Mouse (Mus musculus) midbrain, embryonic 16.5 days (tissue): ENCODE measurements around the gene Rom1. TPM values are rescaled to one million over a fixed set of nuclear protein-coding genes. Genes with fewer than 3 reads are reported as not detected.

Experiments
- ATAC-seq: fragments of 200-750 bp; cut with Nextera tagmentation; 2 replicates; pipeline ENCODE4 v1.8.0; 2017; ENCODE audit warnings: moderate TSS enrichment
- H3K27ac ChIP-seq: fragments of 300-500 bp; sonication (generic); 2 replicates; pipeline ENCODE4 v1.5.1; 2014; ENCODE audit warnings: mild to moderate bottlenecking, low read length, mixed read lengths
- H3K27me3 ChIP-seq: fragments of 300-500 bp; sonication (generic); 2 replicates; pipeline ENCODE4 v1.6.1; 2014; ENCODE audit warnings: low read depth, low read length, mixed read lengths; ENCODE audit not compliant: control insufficient read depth, insufficient read depth
- H3K36me3 ChIP-seq: fragments of 300-500 bp; sonication (generic); 2 replicates; pipeline ENCODE4 v1.6.1; 2014; ENCODE audit warnings: mild to moderate bottlenecking, low read length, moderate library complexity, mixed read lengths; ENCODE audit not compliant: control insufficient read depth, insufficient read depth
- H3K4me1 ChIP-seq: fragments of 300-500 bp; sonication (generic); 2 replicates; pipeline ENCODE4 v1.6.1; 2014; ENCODE audit warnings: mild to moderate bottlenecking, low read length, mixed read lengths; ENCODE audit not compliant: control insufficient read depth, insufficient read depth
- H3K4me2 ChIP-seq: fragments of 300-500 bp; sonication (generic); 2 replicates; pipeline ENCODE4 v1.6.1; 2014; ENCODE audit warnings: mild to moderate bottlenecking, low read length, mixed read lengths
- H3K4me3 ChIP-seq: fragments of 300-500 bp; sonication (generic); 2 replicates; pipeline ENCODE4 v1.5.1; 2014; ENCODE audit warnings: low read depth, mild to moderate bottlenecking, low read length, moderate library complexity, mixed read lengths
- H3K9ac ChIP-seq: fragments of 300-500 bp; sonication (generic); 2 replicates; pipeline ENCODE4 v1.6.1; 2014; ENCODE audit warnings: low read depth, low read length, mixed read lengths
- H3K9me3 ChIP-seq: fragments of 300-500 bp; sonication (generic); replicated peaks from 2 replicates; pipeline ENCODE4 v1.6.1; 2014; ENCODE audit warnings: mild to moderate bottlenecking, low read length, mixed read lengths; ENCODE audit not compliant: control insufficient read depth, poor library complexity, severe bottlenecking
- WGBS: fragments of 180-500 bp; shearing (Covaris S2); extraction: QIAGEN DNeasy Blood & Tissue Kit; methylation state at CpG from one replicate; pipeline ENCODE4 v1.1.7; 2014; 5-methylcytosine and 5-hydroxymethylcytosine counted together
- polyA plus RNA-seq: library from polyadenylated mRNA; unstranded; fragments of >200 nt; fragmentation: Nextera tagmentation; extraction: Ambion mirVana; gene quantifications from 2 replicates; pipeline ENCODE4 v1.2.1, GENCODE M21; 2015

Gene Rom1
- polyA plus RNA-seq, 1 experiment from 2014 or later = 2.2 TPM

DNA sequence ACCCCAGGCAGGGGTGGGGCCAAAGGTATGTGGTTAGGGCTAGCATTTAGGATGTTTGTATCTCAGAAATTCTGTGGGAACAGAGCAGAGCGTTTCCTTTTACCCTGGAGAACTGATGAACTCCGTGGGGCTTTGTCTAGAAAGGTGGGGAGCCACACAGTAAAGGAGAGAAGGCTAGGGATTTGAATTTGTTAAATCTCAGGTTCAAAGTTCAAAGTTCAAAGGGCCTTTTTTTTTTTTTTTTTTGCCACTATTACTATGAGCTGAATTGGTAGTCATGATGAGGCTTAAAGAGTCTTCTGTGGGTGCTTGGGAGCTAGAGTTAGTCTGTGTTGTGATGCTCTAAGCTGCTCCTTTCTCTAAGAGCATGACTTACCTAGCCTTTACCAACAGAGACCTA is 7.6 kb upstream of the Rom1 start:
- ATAC-seq = no peak
- no peak overlapping the region for H3K27ac ChIP-seq
- peaks cover 4% of the 10 kb centered on the region; the same call in 1 of the 2 replicates for H3K4me1 ChIP-seq
- H3K9ac ChIP-seq = no peak overlapping the region
- WGBS = 86% methylated on average over 2 of the region's 2 CpGs
- no peaks in the 10 kb centered on the region for H3K9me3 ChIP-seq
- H3K36me3 ChIP-seq = peaks cover 3% of the 10 kb centered on the region; the same call in 1 of the 2 replicates
- H3K4me2 ChIP-seq = no peak overlapping the region
- no peak overlapping the region for H3K4me3 ChIP-seq
- no peaks in the 10 kb centered on the region for H3K27me3 ChIP-seq

DNA sequence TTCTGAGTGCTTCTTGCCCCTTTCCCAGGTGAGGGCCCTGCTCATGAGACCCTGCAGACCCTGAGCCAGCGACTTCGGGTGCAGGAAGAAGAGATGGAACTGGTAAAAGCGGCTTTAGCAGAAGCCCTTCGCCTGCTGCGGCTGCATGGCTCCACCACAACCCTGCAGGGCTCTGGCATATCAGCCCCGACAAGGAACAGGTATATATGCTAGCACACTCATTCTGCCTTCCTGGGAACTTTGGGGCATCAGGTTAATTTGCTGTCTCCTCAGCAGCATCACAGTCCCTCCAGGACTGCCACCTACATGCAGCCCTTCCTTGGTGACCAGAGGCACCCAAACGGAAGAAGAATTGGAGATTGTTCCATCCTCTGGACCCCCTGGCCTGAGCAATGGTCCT is 1.6 kb upstream of the Rom1 start:
- Histone ChIP-seq H3K9me3 (no peaks in the 10 kb centered on the region), H3K4me2 (no peak overlapping the region), H3K27ac (no peak overlapping the region), H3K4me1 (peaks cover 7% of the 10 kb centered on the region; the same call in 1 of the 2 replicates), H3K36me3 (peaks cover 8% of the 10 kb centered on the region), H3K9ac (no peak overlapping the region), H3K27me3 (no peaks in the 10 kb centered on the region), H3K4me3 (no peak overlapping the region; the same call in 1 of the 2 replicates)
- no peak for ATAC-seq
- 85% methylated on average over 7 of the region's 7 CpGs for WGBS

DNA sequence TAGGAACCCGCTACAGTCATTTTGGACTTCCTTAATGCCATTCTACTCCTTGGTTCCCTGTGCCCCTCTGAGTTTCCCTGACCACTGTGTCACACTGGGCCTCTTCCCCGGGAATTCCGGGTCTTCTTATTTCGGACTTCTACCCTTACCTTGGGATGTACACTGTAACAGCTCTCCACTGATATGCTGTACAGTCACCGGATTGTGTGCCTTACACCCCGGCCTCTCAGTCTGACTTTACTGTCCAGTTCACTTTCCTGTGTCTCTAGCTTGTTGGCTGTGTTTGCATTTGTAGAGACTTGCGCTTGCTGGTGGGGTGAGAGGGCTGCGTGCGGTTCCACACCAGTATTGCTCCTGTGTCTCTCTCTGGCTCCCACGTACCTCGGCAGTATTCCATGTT is 961 bp upstream of the Rom1 start:
- H3K36me3 ChIP-seq = peaks cover 12% of the 10 kb centered on the region
- peak overlapping the region; percentile 75 for H3K9ac ChIP-seq
- H3K4me2 ChIP-seq = peak overlapping the region; percentile 81
- no peak overlapping the region for H3K27ac ChIP-seq
- H3K4me3 ChIP-seq = peak overlapping the region; percentile 47
- no peaks in the 10 kb centered on the region for H3K9me3 ChIP-seq
- peaks cover 7% of the 10 kb centered on the region; the same call in 1 of the 2 replicates for H3K4me1 ChIP-seq
- ATAC-seq = no peak
- no peaks in the 10 kb centered on the region for H3K27me3 ChIP-seq
- 15% methylated on average over 11 of the region's 11 CpGs for WGBS

GRCm38 (mm10) chr19:8928689-8929223 is 400 bp downstream of the Rom1 start:
- Histone ChIP-seq H3K4me2 (peak overlapping the region; percentile 81), H3K4me3 (peak overlapping the region; percentile 47), H3K36me3 (peaks cover 12% of the 10 kb centered on the region), H3K9ac (no peak overlapping the region), H3K27me3 (no peaks in the 10 kb centered on the region), H3K9me3 (no peaks in the 10 kb centered on the region), H3K27ac (no peak overlapping the region), H3K4me1 (peaks cover 7% of the 10 kb centered on the region; the same call in 1 of the 2 replicates)
- peak; percentile 6; the same call in 1 of the 2 replicates for ATAC-seq
- 14% methylated on average over 16 of the region's 16 CpGs for WGBS

DNA sequence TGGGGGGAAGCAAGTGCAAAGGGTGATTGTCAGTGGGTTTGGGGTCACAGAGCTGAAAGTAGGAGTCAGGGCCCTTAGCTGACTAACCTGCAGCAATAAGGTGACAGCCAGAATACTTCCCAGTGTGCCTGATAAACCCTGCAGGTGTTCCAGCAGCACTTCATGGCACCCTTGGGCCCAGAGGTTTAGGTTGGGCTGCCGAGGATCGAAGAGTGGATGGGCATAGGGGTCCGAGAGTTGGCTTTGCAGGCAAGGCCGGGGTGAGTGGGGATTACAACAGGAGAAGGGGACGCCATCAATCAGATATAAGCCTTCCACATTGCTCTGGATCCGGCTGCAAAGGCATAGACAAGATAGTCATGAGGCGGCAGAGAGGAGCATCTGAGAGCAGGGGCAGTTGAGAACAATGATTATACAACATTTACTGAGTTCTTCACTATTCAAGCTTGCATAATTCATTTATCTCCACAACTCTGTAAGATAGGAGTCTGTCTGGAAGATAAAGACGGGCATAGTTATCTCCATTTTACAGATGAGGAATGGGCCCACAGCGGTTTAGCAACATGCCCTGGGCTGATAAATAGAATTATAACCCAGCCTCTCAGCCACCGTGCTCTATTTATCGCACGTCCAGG is 1.1 kb downstream of the Rom1 start:
- Histone ChIP-seq H3K4me3 (no peak overlapping the region), H3K27me3 (no peaks in the 10 kb centered on the region), H3K27ac (no peak overlapping the region), H3K9ac (no peak overlapping the region), H3K36me3 (peaks cover 12% of the 10 kb centered on the region), H3K4me1 (peaks cover 7% of the 10 kb centered on the region; the same call in 1 of the 2 replicates), H3K4me2 (no peak overlapping the region), H3K9me3 (no peaks in the 10 kb centered on the region)
- ATAC-seq = no peak
- WGBS = 89% methylated on average over 12 of the region's 12 CpGs

- WGBS = 97% methylated on average over 2 of the region's 2 CpGs
- ATAC-seq = no peak
- no peak overlapping the region for H3K9ac ChIP-seq
Observed at GRCm38 (mm10) chr19:8926766-8927165, 2.4 kb downstream of the Rom1 start.

DNA sequence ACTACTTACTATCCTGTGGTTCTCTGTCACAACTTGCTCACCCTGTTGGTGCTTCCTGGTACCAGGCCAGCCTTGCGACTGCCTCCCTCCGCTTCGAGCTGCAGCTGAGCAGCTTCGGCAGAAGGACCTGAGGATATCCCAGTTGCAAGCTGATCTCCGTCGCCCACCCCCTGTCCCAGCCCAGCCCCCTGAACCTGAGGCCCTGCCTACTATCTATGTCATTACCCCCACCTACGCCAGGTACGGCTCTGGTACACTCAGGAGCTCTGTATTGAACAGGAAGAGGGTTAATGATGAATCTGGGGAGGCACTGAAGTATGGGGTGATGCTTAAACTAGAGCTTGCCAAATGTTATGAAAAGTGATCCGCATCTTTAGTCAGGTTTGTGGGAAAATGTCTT is 7.4 kb downstream of the Rom1 start:
- Histone ChIP-seq H3K4me2 (peak overlapping the region; percentile 88; the same call in 1 of the 2 replicates), H3K4me1 (peaks cover 11% of the 10 kb centered on the region), H3K9me3 (no peaks in the 10 kb centered on the region), H3K4me3 (no peak overlapping the region), H3K36me3 (peaks cover 10% of the 10 kb centered on the region), H3K27ac (no peak overlapping the region), H3K27me3 (no peaks in the 10 kb centered on the region), H3K9ac (peak overlapping the region; percentile 46; the same call in 1 of the 2 replicates)
- WGBS = 80% methylated on average over 9 of the region's 9 CpGs
- no peak for ATAC-seq

More at GRCm38 (mm10) chr19:8926766-8927165, 2.4 kb downstream of the Rom1 start:
- Histone ChIP-seq H3K27ac (no peak overlapping the region), H3K9me3 (no peaks in the 10 kb centered on the region), H3K4me2 (no peak overlapping the region), H3K27me3 (no peaks in the 10 kb centered on the region), H3K4me3 (no peak overlapping the region), H3K4me1 (peaks cover 9% of the 10 kb centered on the region), H3K36me3 (peaks cover 12% of the 10 kb centered on the region)

DNA sequence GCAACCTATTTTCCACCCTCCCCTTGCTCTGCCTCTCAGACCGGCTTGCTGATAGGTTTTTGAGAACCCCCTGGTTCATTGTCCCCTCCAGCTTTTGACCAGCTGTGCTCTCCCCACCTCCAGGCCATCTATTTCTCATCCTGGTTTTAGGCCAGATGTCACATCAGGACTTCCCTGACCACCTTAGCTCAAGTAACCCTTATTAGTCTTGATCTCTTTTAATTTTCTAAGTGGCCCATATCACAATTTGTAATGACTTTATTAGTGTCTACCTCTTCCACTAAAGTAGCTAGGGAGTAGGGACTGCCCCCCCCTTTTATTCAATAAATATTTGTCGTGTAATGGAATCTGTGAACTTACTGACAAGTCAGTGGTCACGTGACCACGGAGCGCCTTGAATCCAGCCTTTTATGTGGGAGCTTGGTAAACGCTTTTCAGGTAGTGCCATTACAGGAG is 8.3 kb downstream of the Rom1 start:
- peak; percentile 57 for ATAC-seq
- H3K36me3 ChIP-seq = peaks cover 9% of the 10 kb centered on the region
- H3K4me3 ChIP-seq = peak overlapping the region; percentile 75
- peak overlapping the region; percentile 72 for H3K9ac ChIP-seq
- H3K4me2 ChIP-seq = peak overlapping the region; percentile 88
- H3K9me3 ChIP-seq = no peaks in the 10 kb centered on the region
- peaks cover 11% of the 10 kb centered on the region for H3K4me1 ChIP-seq
- 3% methylated on average over 6 of the region's 6 CpGs for WGBS
- no peaks in the 10 kb centered on the region for H3K27me3 ChIP-seq
- H3K27ac ChIP-seq = peak overlapping the region; percentile 81

GRCm38 (mm10) chr19:8920073-8920736 is 9.0 kb downstream of the Rom1 start, which contains the start of gene B3gat3:
TSS of gene B3gat3 (plus strand) at chr19:8920374.
- H3K27me3 ChIP-seq = no peaks in the 10 kb centered on the region
- H3K36me3 ChIP-seq = peaks cover 11% of the 10 kb centered on the region
- 3% methylated on average over 38 of the region's 50 CpGs for WGBS
- no peaks in the 10 kb centered on the region for H3K9me3 ChIP-seq
- H3K27ac ChIP-seq = peak within 1 kb of the TSS; percentile 81
- H3K9ac ChIP-seq = peak within 1 kb of the TSS; percentile 72
- ATAC-seq = peak; percentile 97
- peak within 1 kb of the TSS; percentile 88 for H3K4me2 ChIP-seq
- peak within 1 kb of the TSS; percentile 75 for H3K4me3 ChIP-seq
- H3K4me1 ChIP-seq = peaks cover 11% of the 10 kb centered on the region
